Mouse (Mus musculus) liver, adult 2 months (tissue): Measurements from ENCODE around the gene Srsf7. TPM values are rescaled to one million over a fixed set of nuclear protein-coding genes. Genes with fewer than 3 reads are reported as not detected.

Source experiments
- DNase-seq: peaks from one replicate; pipeline ENCODE4 v3.0.0-alpha.2; 2011; ENCODE audit warnings: low read depth, low spot score; ENCODE audit errors: extremely low read depth
- H3K27ac ChIP-seq: fragments of 200-500 bp; replicated peaks from 2 replicates; pipeline ENCODE4 v1.5.1; 2012; ENCODE audit warnings: low read depth, mild to moderate bottlenecking, control low read depth, inconsistent platforms, low read length; ENCODE audit not compliant: insufficient read depth
- H3K27me3 ChIP-seq: fragments of 200-500 bp; 2 replicates; pipeline ENCODE4 v1.6.1; 2012; ENCODE audit warnings: mild to moderate bottlenecking, moderate library complexity, low read length, inconsistent platforms; ENCODE audit not compliant: control insufficient read depth, insufficient read depth
- H3K36me3 ChIP-seq: fragments of 200-500 bp; 2 replicates; pipeline ENCODE4 v1.6.1; 2012; ENCODE audit warnings: low read length, inconsistent platforms; ENCODE audit not compliant: control insufficient read depth, insufficient read depth
- H3K4me1 ChIP-seq: fragments of 200-500 bp; 2 replicates; pipeline ENCODE4 v1.6.1; 2011; ENCODE audit warnings: low read length; ENCODE audit not compliant: control insufficient read depth, insufficient read depth
- H3K4me3 ChIP-seq: fragments of 200-500 bp; 2 replicates; pipeline ENCODE4 v1.5.1; 2011; ENCODE audit warnings: low read depth, mild to moderate bottlenecking, control low read depth, low read length, moderate library complexity; ENCODE audit not compliant: insufficient read depth
- H3K79me2 ChIP-seq: fragments of 200-500 bp; 2 replicates; pipeline ENCODE4 v1.6.1; 2012; ENCODE audit warnings: inconsistent platforms, mild to moderate bottlenecking, low read length, moderate library complexity; ENCODE audit not compliant: control insufficient read depth, insufficient read depth
- H3K9ac ChIP-seq: fragments of 200-500 bp; 2 replicates; pipeline ENCODE4 v1.6.1; 2012; ENCODE audit warnings: low read depth, mild to moderate bottlenecking, control low read depth, inconsistent platforms, low read length
- CTCF ChIP-seq: fragments of 200-500 bp; IDR thresholded peaks from 2 replicates; pipeline ENCODE4 v1.5.1; 2011; ENCODE audit warnings: low read depth, low read length, control low read depth
- POLR2A ChIP-seq: fragments of 200-500 bp; IDR thresholded peaks from 2 replicates; pipeline ENCODE4 v1.6.1; 2011; ENCODE audit warnings: low read length, control low read depth; ENCODE audit not compliant: insufficient read depth; ENCODE audit errors: extremely low read depth
- WGBS: fragments of 180-500 bp; shearing (Covaris S2); methylation state at CpG from one replicate; pipeline ENCODE4 v1.1.7; 2018; 5-methylcytosine and 5-hydroxymethylcytosine counted together
- polyA plus RNA-seq: library from polyadenylated mRNA; depleted of rRNA; stranded (reverse); fragments of >200 nt; gene quantifications from 2 replicates; pipeline ENCODE4 v1.2.3, GENCODE M21; 2012; rRNA removed
- total RNA-seq: library from RNA; depleted of rRNA; stranded (reverse); fragments of >200 nt; gene quantifications from 2 replicates; pipeline ENCODE4 v1.2.3, GENCODE M21; 2014; rRNA removed

Gene Srsf7
- total and polyA plus RNA-seq, 2 experiments, result 20.5 to 20.6 TPM

DNA sequence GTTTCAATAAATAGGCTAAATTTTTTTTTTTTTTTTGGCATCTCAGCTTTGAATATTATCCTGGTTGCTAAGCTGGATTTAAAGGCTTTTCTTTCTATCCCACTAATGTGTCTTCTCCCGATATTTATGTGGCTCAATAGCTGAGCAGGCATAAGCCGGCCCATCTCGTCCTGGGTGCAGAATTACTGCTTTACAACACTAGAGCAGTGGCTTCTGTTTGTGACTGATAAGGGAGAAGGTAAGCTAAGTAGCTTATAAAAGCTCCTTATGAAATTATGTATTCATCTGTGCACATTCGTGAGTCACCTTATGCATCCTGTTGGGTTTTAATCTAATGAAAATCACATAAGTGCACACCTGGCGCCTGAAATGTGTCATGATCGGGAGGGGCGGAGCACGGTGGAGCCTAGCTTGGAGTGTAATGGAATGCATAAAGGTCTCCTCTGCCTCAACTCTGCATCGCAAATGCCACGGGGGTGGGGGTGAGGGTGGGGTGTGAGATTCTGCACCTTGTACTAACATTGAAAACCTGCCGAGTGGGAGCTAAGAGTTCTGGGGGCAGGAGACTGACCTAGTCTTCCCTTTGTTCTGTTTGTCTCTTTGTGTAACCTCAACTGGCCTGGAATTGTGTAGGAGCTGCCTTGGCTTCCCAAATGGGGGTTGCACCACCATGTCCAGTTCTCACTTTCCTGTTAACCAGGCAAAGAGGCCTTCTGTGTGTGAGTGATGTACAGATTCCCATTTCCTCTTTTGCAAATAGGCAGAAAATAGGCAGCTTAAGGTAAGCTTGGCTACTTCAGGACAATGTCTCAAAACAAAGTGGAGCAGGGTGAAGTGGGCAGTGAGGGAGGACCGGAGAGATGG lies 54.1 kb downstream of the Srsf7 start:
- DNase-seq, result no peak
- WGBS, result 91% methylated on average over 12 of the region's 12 CpGs

GRCm38 (mm10) chr17:80151353-80151752 lies 55.8 kb downstream of the Srsf7 start:
- Histone ChIP-seq H3K27ac (no peak overlapping the region), H3K9ac (no peak overlapping the region)

More for the DNA sequence above, 54.1 kb downstream of the Srsf7 start:
- no peaks in the 10 kb centered on the region for H3K27me3 ChIP-seq
- H3K4me3 ChIP-seq, result no peak overlapping the region
- no peak for TF ChIP-seq CTCF
- no peak for TF ChIP-seq POLR2A
- 0 out of 2 replicates have a peak, but pooled peaks cover 6% of the 10 kb centered on the region for H3K79me2 ChIP-seq
- peaks cover 19% of the 10 kb centered on the region; the same call in 1 of the 2 replicates for H3K36me3 ChIP-seq
- H3K9ac ChIP-seq, result no peak overlapping the region
- no peaks in the 10 kb centered on the region for H3K4me1 ChIP-seq
- no peak overlapping the region for H3K27ac ChIP-seq

More at GRCm38 (mm10) chr17:80151353-80151752, 55.8 kb downstream of the Srsf7 start:
- WGBS, result 72% methylated on average over 5 of the region's 5 CpGs
- no peak for DNase-seq
- peaks cover 31% of the 10 kb centered on the region; the same call in 1 of the 2 replicates for H3K36me3 ChIP-seq
- H3K4me3 ChIP-seq, result no peak overlapping the region
- H3K4me1 ChIP-seq, result no peaks in the 10 kb centered on the region
- TF ChIP-seq POLR2A, result no peak
- TF ChIP-seq CTCF, result no peak
- H3K27me3 ChIP-seq, result no peaks in the 10 kb centered on the region
- peaks cover 12% of the 10 kb centered on the region; the same call in 1 of the 2 replicates for H3K79me2 ChIP-seq

Other genes with a start within 250 kb of the Srsf7 start
- 26.1 and 27.2 TPM in 2 replicates for gene Hnrnpll, start 145.0 kb downstream of the Srsf7 start, total RNA-seq
- 7.7 and 7.9 TPM in 2 replicates for gene Hnrnpll, start 145.0 kb downstream of the Srsf7 start, polyA plus RNA-seq
- gene Galm, start 79.8 kb downstream of the Srsf7 start, total RNA-seq, result 68.6 and 70.5 TPM in 2 replicates
- 81.2 and 98.5 TPM in 2 replicates for gene Galm, start 79.8 kb downstream of the Srsf7 start, polyA plus RNA-seq
- gene Ttc39d, start 153 bp upstream of the Srsf7 start, total RNA-seq, result not detected in 2 replicates
- gene Ttc39d, start 153 bp upstream of the Srsf7 start, polyA plus RNA-seq, result not detected in 2 replicates
- 4.9 and 5.9 TPM in 2 replicates for gene Gemin6, start 17.1 kb upstream of the Srsf7 start, total RNA-seq
- gene Gemin6, start 17.1 kb upstream of the Srsf7 start, polyA plus RNA-seq, result 2.2 and 2.3 TPM in 2 replicates
- gene Morn2, start 82.9 kb upstream of the Srsf7 start, total RNA-seq, result 9.3 and 9.6 TPM in 2 replicates
- 3.0 and 4.2 TPM in 2 replicates for gene Morn2, start 82.9 kb upstream of the Srsf7 start, polyA plus RNA-seq
- 6.7 and 9.3 TPM in 2 replicates for gene Dhx57, start 83.2 kb upstream of the Srsf7 start, total RNA-seq
- 2.6 and 3.7 TPM in 2 replicates for gene Dhx57, start 83.2 kb upstream of the Srsf7 start, polyA plus RNA-seq
- gene Arhgef33, start 100.1 kb upstream of the Srsf7 start, total RNA-seq, result not detected in 2 replicates
- gene Arhgef33, start 100.1 kb upstream of the Srsf7 start, polyA plus RNA-seq, result not detected in 2 replicates
- gene Gm10190, start 166.2 kb upstream of the Srsf7 start, total RNA-seq, result not detected in 2 replicates
- not detected in 2 replicates for gene Gm10190, start 166.2 kb upstream of the Srsf7 start, polyA plus RNA-seq